Mouse (Mus musculus): ENCODE measurements at regions not wholly inside any gene's neighbourhood (a gene's known extent, or its start where the extent isn't known, plus 50 kb on each side); places are given as distances from the start of the nearest gene placed in this dataset.
A peak's percentile ranks its signal among the peaks of the same experiment; 100 is the strongest.

GRCm38 (mm10) chr10:44723845-44724244 lies 195.5 kb upstream of the Prdm1 start:
- DNase-seq: no peak

- no peak for DNase-seq
These were observed 195.0 kb upstream of the Prdm1 start for GRCm38 (mm10) chr10:44723321-44723720.

- no peak for DNase-seq
These were observed 193.4 kb upstream of the Prdm1 start for GRCm38 (mm10) chr10:44721670-44722069.

- no peak for DNase-seq
These were observed 188.3 kb upstream of the Prdm1 start for GRCm38 (mm10) chr10:44716612-44717011.

- DNase-seq: no peak
These were observed 187.6 kb upstream of the Prdm1 start for GRCm38 (mm10) chr10:44715902-44716301.

- DNase-seq: no peak
These were observed 180.5 kb upstream of the Prdm1 start for GRCm38 (mm10) chr10:44708830-44709229.

- no peak for DNase-seq
These were observed 175.8 kb upstream of the Prdm1 start for GRCm38 (mm10) chr10:44704143-44704542.

GRCm38 (mm10) chr10:44702108-44702507 lies 173.8 kb upstream of the Prdm1 start:
- DNase-seq: peak; percentile 59 to 67

- no peak for DNase-seq
These were observed 171.8 kb upstream of the Prdm1 start for GRCm38 (mm10) chr10:44699988-44700537.

GRCm38 (mm10) chr10:44697966-44698365 lies 169.7 kb upstream of the Prdm1 start:
- DNase-seq: no peak

GRCm38 (mm10) chr10:44696973-44697372 lies 168.7 kb upstream of the Prdm1 start:
- peak in 1 of 2 experiments; percentile 12 for DNase-seq

- DNase-seq: peak; percentile 19 to 20
These were observed 163.5 kb upstream of the Prdm1 start for GRCm38 (mm10) chr10:44691590-44692327.

GRCm38 (mm10) chr10:44688555-44688954 lies 160.3 kb upstream of the Prdm1 start:
- DNase-seq: no peak

GRCm38 (mm10) chr10:44686055-44686454 lies 157.8 kb upstream of the Prdm1 start:
- DNase-seq: no peak

- no peak for DNase-seq
These were observed 156.9 kb upstream of the Prdm1 start for GRCm38 (mm10) chr10:44685215-44685614.

GRCm38 (mm10) chr10:44676506-44676905 lies 148.2 kb upstream of the Prdm1 start:
- no peak for DNase-seq

GRCm38 (mm10) chr10:44665509-44666144 lies 137.3 kb upstream of the Prdm1 start:
- peak in 1 of 2 experiments; percentile 6 for DNase-seq

- DNase-seq: no peak
These were observed 131.2 kb upstream of the Prdm1 start for GRCm38 (mm10) chr10:44659499-44659898.

- no peak for DNase-seq
These were observed 125.5 kb upstream of the Prdm1 start for GRCm38 (mm10) chr10:44653761-44654160.

- DNase-seq: no peak
These were observed 118.7 kb upstream of the Prdm1 start for GRCm38 (mm10) chr10:44647021-44647420.

- no peak for DNase-seq
These were observed 118.3 kb upstream of the Prdm1 start for GRCm38 (mm10) chr10:44646615-44647014.

- no peak for DNase-seq
These were observed 113.3 kb upstream of the Prdm1 start for GRCm38 (mm10) chr10:44641616-44642015.

- DNase-seq: no peak
These were observed 112.3 kb upstream of the Prdm1 start for GRCm38 (mm10) chr10:44640620-44641019.

GRCm38 (mm10) chr10:44638678-44639077 lies 110.4 kb upstream of the Prdm1 start:
- no peak for DNase-seq
